Mouse (Mus musculus): ENCODE data around the gene Lcn2.
A peak's percentile ranks its signal among the peaks of the same experiment; 100 is the strongest.
"Not testable (repeated sequence)": the region's sequence is repeated elsewhere in the genome, so short reads cannot be mapped to it uniquely, and the experiment has no call there.

Lcn2 gene

GRCm38 (mm10) chr2:32367315-32367714 lies 20.7 kb downstream of the Lcn2 start:
- DNase-seq (ENCODE audit: low spot score in 2 of 2), result no peak

- DNase-seq (ENCODE audit: low spot score in 2 of 2), result no peak
Measured at GRCm38 (mm10) chr2:32364121-32364520, 23.9 kb downstream of the Lcn2 start.

GRCm38 (mm10) chr2:32363376-32364106 lies 24.5 kb downstream of the Lcn2 start:
- DNase-seq (ENCODE audit: low spot score in 2 of 2), result no peak

GRCm38 (mm10) chr2:32362817-32363340 lies 25.2 kb downstream of the Lcn2 start:
- peak; percentile 89 to 93 for DNase-seq (ENCODE audit: low spot score in 2 of 2)

- not testable (repeated sequence) for DNase-seq (ENCODE audit: low spot score in 2 of 2)
Measured at GRCm38 (mm10) chr2:32362274-32362673, 25.8 kb downstream of the Lcn2 start.

- DNase-seq (ENCODE audit: low spot score in 2 of 2), result peak; percentile 64 to 71
Measured at GRCm38 (mm10) chr2:32361437-32361836, 26.6 kb downstream of the Lcn2 start.

- DNase-seq (ENCODE audit: low spot score in 2 of 2), result peak; percentile 39 to 52
Measured at GRCm38 (mm10) chr2:32360741-32361140, 27.3 kb downstream of the Lcn2 start.

GRCm38 (mm10) chr2:32358381-32358780 lies 29.7 kb downstream of the Lcn2 start:
- DNase-seq (ENCODE audit: low spot score in 2 of 2), result no peak

- DNase-seq (ENCODE audit: low spot score in 2 of 2), result no peak
Measured at GRCm38 (mm10) chr2:32357710-32358109, 30.3 kb downstream of the Lcn2 start.

GRCm38 (mm10) chr2:32356216-32356615 lies 31.8 kb downstream of the Lcn2 start:
- no peak for DNase-seq (ENCODE audit: low spot score in 2 of 2)

- DNase-seq (ENCODE audit: low spot score in 2 of 2), result no peak
Measured at GRCm38 (mm10) chr2:32354336-32354895, 33.6 kb downstream of the Lcn2 start.

GRCm38 (mm10) chr2:32353836-32354235 lies 34.2 kb downstream of the Lcn2 start:
- DNase-seq (ENCODE audit: low spot score in 2 of 2), result no peak

- peak; percentile 73 to 91 for DNase-seq (ENCODE audit: low spot score in 2 of 2)
Measured at GRCm38 (mm10) chr2:32353007-32353542, 35.0 kb downstream of the Lcn2 start, which contains the start of gene Dnm1. Gene Dnm1, minus strand, starts transcription at chr2:32353338.

- DNase-seq (ENCODE audit: low spot score in 2 of 2), result no peak
Measured at GRCm38 (mm10) chr2:32352151-32353006, 35.7 kb downstream of the Lcn2 start, which contains the start of gene Ciz1. Gene Ciz1, plus strand, starts transcription at chr2:32352327.

GRCm38 (mm10) chr2:32351471-32351961 lies 36.5 kb downstream of the Lcn2 start:
- DNase-seq (ENCODE audit: low spot score in 2 of 2), result no peak

- no peak for DNase-seq (ENCODE audit: low spot score in 2 of 2)
Measured at GRCm38 (mm10) chr2:32350471-32351051, 37.5 kb downstream of the Lcn2 start.

GRCm38 (mm10) chr2:32349625-32350255 lies 38.3 kb downstream of the Lcn2 start:
- DNase-seq (ENCODE audit: low spot score in 2 of 2), result no peak

GRCm38 (mm10) chr2:32348311-32348710 lies 39.7 kb downstream of the Lcn2 start:
- DNase-seq (ENCODE audit: low spot score in 2 of 2), result no peak

- DNase-seq (ENCODE audit: low spot score in 2 of 2), result no peak
Measured at GRCm38 (mm10) chr2:32347019-32347418, 41.0 kb downstream of the Lcn2 start.

GRCm38 (mm10) chr2:32344598-32345321 lies 43.3 kb downstream of the Lcn2 start:
- no peak for DNase-seq (ENCODE audit: low spot score in 2 of 2)
